Mouse (Mus musculus): ENCODE data around the gene Ppm1h.

Gene Ppm1h

GRCm38 (mm10) chr10:122698347-122698746 is 19.8 kb downstream of the Ppm1h start:
- in situ Hi-C loops (cut with MboI, MseI): no loop called here

GRCm38 (mm10) chr10:122704901-122705300 is 26.3 kb downstream of the Ppm1h start:
- in situ Hi-C loops (cut with MboI, MseI): no loop called here

GRCm38 (mm10) chr10:122705457-122705856 is 26.9 kb downstream of the Ppm1h start:
- in situ Hi-C loops (cut with MboI, MseI): no loop called here

- in situ Hi-C loops (cut with MboI, MseI): no loop called here
Measured at GRCm38 (mm10) chr10:122711381-122711811, 32.8 kb downstream of the Ppm1h start.

GRCm38 (mm10) chr10:122712307-122712706 is 33.7 kb downstream of the Ppm1h start:
- in situ Hi-C loops (cut with MboI, MseI): no loop called here

GRCm38 (mm10) chr10:122715856-122716255 is 37.3 kb downstream of the Ppm1h start:
- in situ Hi-C loops (cut with MboI, MseI): no loop called here

- in situ Hi-C loops (cut with MboI, MseI): no loop called here
Measured at GRCm38 (mm10) chr10:122716286-122716685, 37.7 kb downstream of the Ppm1h start.

GRCm38 (mm10) chr10:122716739-122717474 is 38.3 kb downstream of the Ppm1h start:
- in situ Hi-C loops (cut with MboI, MseI): no loop called here

GRCm38 (mm10) chr10:122717754-122718415 is 39.3 kb downstream of the Ppm1h start:
- in situ Hi-C loops (cut with MboI, MseI): no loop called here

GRCm38 (mm10) chr10:122718951-122719350 is 40.4 kb downstream of the Ppm1h start:
- in situ Hi-C loops (cut with MboI, MseI): no loop called here

GRCm38 (mm10) chr10:122722111-122722510 is 43.5 kb downstream of the Ppm1h start:
- in situ Hi-C loops (cut with MboI, MseI): no loop called here

- in situ Hi-C loops (cut with MboI, MseI): no loop called here
Measured at GRCm38 (mm10) chr10:122724692-122725091, 46.1 kb downstream of the Ppm1h start.

GRCm38 (mm10) chr10:122727228-122727627 is 48.7 kb downstream of the Ppm1h start:
- in situ Hi-C loops (cut with MboI, MseI): no loop called here

- in situ Hi-C loops (cut with MboI, MseI): no loop called here
Measured at GRCm38 (mm10) chr10:122728172-122728571, 49.6 kb downstream of the Ppm1h start.

GRCm38 (mm10) chr10:122732146-122732545 is 53.6 kb downstream of the Ppm1h start:
- in situ Hi-C loops (cut with MboI, MseI): no loop called here

GRCm38 (mm10) chr10:122734521-122734920 is 56.0 kb downstream of the Ppm1h start:
- in situ Hi-C loops (cut with MboI, MseI): no loop called here

GRCm38 (mm10) chr10:122735284-122735784 is 56.8 kb downstream of the Ppm1h start:
- in situ Hi-C loops (cut with MboI, MseI): no loop called here

- in situ Hi-C loops (cut with MboI, MseI): no loop called here
Measured at GRCm38 (mm10) chr10:122736835-122737234, 58.3 kb downstream of the Ppm1h start.

GRCm38 (mm10) chr10:122738526-122738925 is 60.0 kb downstream of the Ppm1h start:
- in situ Hi-C loops (cut with MboI, MseI): no loop called here

- in situ Hi-C loops (cut with MboI, MseI): no loop called here
Measured at GRCm38 (mm10) chr10:122739037-122739436, 60.5 kb downstream of the Ppm1h start.

GRCm38 (mm10) chr10:122740117-122740516 is 61.6 kb downstream of the Ppm1h start:
- in situ Hi-C loops (cut with MboI, MseI): no loop called here

GRCm38 (mm10) chr10:122741191-122741590 is 62.6 kb downstream of the Ppm1h start:
- in situ Hi-C loops (cut with MboI, MseI): no loop called here

GRCm38 (mm10) chr10:122742136-122742535 is 63.6 kb downstream of the Ppm1h start:
- in situ Hi-C loops (cut with MboI, MseI): no loop called here
